Comparison of ENCODE assay signal across 13 mouse cellular contexts in the genomic region with DNA sequence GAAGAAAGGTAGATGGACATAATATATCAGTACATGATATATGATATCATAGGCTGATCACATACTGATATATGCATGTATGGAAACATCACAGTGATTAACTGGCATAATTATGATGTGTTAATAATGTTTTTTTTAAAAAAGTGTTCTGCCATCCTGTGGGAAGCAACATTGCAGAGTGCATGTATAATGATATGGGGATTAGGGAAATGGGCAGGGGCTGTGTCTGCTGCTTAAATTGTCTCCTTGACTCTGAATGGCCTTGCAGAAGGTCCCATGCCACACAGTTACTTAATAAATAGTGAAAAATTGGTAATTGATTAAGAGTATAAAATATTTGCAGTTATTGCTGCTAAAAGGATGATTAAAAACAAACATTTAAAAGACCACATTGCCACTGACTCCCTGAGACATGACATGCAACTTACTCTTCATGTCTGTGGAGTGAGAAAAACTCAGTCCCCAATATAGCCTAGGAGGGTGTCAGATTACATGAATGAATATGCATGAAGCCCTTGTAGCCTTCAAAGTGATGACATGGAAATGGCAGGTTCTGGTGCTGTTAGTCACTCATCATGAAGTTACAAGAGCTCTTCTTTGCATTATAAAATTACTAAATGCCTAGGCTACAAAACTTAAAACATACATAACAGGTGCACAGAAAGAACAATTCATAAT.
"Had no signal": no experiment of that assay in that cellular context is flagged by ENCODE, and none has a peak within 500 bp of the region (broad histone marks: within the 10 kb centered on the region; RNA-seq: fewer than 3 reads in every experiment).

No protein-coding gene starts in this region.

- H3K4me2 ChIP-seq: liver, embryonic 11.5 days; lung, embryonic 14.5 days; neural tube, embryonic 15.5 days had no signal

- DNase-seq: kidney, postnatal 10 days; lung, embryonic 14.5 days; lung, postnatal 10 days; lung, postnatal 4 days; right cerebral cortex, adult 18-20 months; right cerebral cortex, postnatal 25 days; thymus, postnatal 36 days had no signal

- H3K27ac ChIP-seq: left cerebral cortex, adult 2 months; limb, embryonic 10.5 days; midbrain, embryonic 10.5 days; neural tube, embryonic 15.5 days had no signal

- H3K9me3 ChIP-seq: limb, embryonic 10.5 days; midbrain, embryonic 10.5 days; neural tube, embryonic 15.5 days had no signal

- H3K4me1 ChIP-seq: limb, embryonic 10.5 days; neural tube, embryonic 15.5 days had no signal

- H3K4me3 ChIP-seq: left cerebral cortex, adult 2 months; limb, embryonic 10.5 days; midbrain, embryonic 10.5 days; myocyte; neural tube, embryonic 15.5 days had no signal

- H3K27me3 ChIP-seq: neural tube, embryonic 15.5 days had no signal

- H3K9ac ChIP-seq: lung, embryonic 14.5 days; neural tube, embryonic 15.5 days had no signal

- H3K36me3 ChIP-seq: limb, embryonic 10.5 days; midbrain, embryonic 10.5 days; neural tube, embryonic 15.5 days had no signal
